Mouse (Mus musculus) forelimb bud, embryonic 11.5 days (tissue): ENCODE measurements around the gene Bace2.

Experiments
- DNase-seq: peaks from one replicate; pipeline ENCODE4 v3.0.0-alpha.2; 2012; ENCODE audit warnings: low read depth, low spot score

Bace2 gene

DNA sequence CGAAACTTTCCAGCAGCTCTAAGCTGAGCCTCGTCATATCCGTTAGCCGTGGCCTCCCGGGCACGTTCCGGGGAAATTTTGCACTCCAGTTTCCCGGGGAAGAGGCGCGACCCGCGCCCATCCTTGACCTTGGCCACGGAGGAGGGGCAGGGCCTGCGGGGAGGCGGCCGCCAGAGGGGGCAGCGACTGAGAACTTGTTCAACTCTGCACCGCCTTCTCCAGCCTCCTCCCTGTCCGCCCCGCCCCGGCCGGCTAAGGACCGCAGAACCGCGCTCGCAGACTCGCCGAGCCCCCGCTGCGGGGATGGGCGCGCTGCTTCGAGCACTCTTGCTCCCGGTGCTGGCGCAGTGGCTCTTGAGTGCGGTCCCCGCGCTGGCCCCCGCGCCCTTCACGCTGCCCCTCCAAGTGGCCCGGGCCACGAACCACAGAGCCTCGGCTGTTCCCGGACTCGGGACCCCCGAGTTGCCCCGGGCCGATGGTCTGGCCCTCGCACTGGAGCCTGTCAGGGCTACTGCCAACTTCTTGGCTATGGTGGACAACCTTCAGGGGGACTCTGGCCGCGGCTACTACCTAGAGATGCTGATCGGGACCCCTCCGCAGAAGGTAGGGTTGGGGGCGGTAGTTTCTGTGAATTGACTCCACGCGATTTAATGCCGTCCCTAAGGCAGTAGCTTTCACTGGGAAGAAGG is at the start of gene Bace2:
TSS of gene Bace2 (plus strand) at position 244 of the 689 bp plus-strand sequence.
- peak; percentile 46 for DNase-seq

DNA sequence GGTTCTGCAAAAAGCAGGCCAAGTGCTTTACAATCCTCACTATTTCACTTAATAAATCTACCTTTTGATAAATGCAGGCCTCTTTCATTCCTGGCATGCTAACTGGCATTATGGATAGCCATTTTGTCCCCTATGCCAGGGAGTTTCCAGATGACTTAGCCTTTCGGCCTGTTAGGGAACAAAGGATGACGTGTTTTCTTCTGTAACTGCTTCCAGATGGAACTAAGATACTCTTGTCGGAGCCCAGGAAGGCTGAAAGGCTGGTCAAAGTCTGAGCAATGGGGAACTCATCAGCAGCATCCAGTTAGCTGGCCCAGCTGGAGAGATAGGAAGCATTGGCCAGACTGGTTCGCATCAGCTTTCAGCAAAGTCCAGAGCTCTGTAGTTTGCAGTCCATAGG is 48.9 kb upstream of the Bace2 start:
- DNase-seq, result peak; percentile 48

DNA sequence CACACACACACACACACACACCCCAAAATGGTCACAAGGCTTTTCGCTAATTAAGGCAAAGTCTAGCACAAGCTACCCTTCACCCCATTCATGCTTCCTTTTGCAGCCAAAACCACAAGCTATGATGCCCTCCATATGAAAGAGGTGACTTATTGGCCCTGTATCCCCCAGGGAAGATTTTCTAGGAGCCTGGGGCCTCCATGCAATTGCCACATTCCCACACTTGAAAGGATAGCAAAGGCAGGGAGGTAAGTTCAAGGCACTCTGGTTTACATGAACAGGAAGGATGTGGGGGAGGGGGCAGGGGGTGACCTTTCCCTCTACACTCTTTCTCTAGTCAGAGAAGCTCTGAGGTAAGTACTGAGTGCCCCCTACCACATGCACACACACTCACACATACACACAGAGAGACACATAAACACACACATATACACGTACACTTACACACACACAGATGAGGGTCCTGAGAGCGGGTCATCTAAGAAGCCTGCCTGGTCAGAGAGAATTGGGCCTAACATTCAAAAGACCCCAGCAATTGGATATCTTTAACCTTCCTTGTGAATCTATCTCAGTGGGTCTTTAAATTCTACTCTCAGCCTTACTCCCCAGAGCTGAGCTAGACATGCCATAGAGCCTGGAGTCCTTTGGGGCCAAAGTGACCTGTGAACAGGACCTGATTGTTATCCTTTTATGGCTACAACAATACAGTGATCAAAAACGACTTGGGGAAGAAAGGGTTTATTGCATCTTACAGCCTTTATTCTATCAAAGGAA is 46.6 kb upstream of the Bace2 start:
- DNase-seq, result no peak

DNA sequence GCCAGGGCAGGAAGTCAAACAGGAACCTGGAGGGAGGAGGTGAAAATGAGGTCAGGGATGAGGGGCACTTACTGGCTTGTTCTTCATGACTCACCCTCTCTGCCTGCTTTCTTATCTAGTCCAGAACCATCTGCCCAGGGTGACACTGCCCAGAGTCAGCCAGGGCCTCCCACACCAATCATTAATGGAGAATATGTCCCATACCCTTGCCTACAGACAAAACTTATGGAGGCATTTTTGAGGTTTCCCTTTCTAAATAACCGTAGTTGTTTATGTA is 46.0 kb upstream of the Bace2 start:
- no peak for DNase-seq

DNA sequence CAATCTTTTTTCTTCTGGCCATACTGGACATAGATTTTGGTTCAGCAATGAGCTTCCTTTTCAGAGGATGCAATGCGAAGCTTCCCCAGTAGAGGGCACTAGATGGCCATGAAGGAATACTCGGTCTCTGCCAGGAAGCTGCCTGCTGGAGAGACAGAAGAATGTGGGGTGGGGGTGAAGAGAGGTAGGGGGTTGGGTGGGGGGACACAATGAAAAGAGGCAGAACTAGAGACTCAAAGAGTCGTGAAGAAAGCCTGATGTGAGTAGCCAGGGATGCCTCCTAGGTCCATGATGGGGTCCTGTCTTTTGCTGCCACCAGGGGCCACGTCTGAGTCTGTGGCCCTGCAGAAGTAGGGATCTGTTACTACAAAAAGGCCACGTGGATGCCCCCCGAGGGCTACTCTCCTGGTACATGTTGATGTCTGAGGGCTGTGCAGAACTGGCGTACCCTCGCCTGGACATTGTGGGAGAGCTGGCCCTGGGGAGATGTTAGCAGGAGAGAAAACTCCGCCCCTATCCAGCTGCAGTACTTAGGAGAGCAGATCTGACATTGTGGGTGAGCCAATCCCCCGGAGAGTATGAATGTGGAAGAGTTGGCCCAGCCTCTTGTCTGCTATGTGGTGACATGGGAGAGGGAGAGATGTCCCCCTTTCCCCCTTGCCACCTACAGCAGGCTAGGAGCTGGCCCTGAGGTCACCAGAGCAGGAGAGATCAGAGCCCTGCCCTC is 43.4 kb upstream of the Bace2 start:
- peak; percentile 74 for DNase-seq

DNA sequence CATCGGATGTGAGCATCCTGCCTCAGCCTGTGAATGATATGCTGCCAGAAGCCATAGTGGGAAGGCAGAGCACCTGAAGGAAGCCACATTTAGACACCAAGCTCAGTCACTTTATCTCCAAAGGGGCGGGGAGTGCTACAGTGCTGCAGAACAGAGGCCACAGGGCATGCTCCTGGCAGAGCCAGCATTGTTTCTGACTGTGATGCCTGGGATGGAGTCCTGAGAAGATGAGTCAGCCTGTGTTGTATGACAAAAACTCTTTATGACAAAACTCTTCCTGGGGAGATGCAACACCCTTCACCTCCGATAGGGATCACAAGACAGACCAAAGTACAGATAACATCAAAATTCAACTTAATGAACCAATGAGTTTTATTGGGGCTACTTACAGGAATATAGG is 35.0 kb upstream of the Bace2 start:
- no peak for DNase-seq

DNA sequence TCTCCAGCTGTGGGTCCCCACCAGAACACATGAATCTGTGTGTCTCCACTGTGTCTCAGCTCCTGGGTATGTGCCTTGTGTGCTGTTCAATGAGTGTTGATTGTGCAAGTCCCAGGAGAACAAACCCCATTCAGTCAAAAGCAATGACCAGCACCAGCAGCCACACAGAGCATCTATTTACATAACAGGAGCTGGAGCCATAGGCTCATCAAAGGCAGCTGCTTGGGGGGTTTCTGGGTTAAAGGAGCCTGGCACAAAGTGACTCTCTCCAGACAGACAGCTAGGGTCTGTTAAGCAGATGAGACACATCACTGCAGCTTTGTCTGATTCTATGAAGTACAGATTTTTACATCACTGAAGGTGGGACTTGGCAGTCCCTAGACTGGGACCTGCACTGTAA is 33.9 kb upstream of the Bace2 start:
- DNase-seq, result no peak

DNA sequence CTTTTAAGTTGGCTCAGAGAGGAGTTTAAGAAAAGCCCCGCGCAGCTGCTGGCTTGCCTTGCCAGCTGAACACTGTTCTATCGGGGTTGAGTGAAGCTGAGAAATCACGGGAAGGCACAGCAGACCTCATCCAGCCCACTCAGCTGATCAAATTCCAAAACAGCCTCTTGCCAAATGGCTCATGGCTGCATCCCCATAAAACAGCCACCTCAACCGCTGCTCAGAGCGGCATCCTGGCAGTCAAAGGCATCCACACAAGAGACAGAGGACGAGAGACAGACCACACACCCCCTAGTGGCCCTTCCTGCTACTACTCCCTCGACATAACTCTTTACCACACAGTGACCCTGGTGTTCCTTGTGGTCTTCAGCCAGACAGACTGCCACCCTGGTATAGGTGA is 30.6 kb upstream of the Bace2 start:
- DNase-seq, result peak; percentile 24

DNA sequence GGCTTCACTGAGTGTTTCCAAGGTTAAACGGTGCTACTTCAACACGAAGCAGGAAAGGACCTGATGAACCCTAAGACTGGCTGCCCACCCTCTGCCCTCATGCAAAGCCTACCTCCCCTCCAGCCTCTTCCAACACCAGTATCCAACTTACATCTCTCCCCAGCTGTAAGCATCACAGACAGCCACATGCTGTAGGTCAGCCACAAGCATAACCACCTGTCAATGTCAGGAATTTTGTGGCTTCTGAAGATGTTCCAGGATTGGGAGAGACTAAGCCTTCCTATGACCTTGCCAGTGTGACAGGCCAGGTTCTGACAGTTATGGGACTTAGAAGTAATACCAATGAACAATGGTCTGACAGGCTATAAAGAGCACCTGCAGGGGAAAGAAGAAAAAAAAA is 27.9 kb upstream of the Bace2 start:
- DNase-seq, result no peak

DNA sequence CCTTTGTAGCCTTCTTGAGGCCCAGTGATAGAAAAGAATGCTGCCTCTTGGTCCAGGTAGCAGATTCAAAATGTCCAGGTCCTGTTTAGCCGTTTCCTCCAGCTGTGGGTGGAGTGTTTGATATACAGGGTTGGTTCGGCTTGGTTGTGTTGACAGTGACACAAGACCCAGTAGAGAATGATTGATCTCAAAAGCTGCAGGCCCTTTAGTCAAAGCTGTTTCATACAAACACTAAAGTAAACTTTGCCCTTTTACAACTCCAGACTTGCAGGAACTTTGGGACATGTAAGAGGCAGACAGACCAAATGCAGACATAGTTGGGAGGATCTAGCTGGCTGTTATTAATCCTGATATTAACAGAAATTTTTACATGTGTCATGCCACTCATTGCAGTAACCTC is 3.5 kb upstream of the Bace2 start:
- DNase-seq, result no peak

DNA sequence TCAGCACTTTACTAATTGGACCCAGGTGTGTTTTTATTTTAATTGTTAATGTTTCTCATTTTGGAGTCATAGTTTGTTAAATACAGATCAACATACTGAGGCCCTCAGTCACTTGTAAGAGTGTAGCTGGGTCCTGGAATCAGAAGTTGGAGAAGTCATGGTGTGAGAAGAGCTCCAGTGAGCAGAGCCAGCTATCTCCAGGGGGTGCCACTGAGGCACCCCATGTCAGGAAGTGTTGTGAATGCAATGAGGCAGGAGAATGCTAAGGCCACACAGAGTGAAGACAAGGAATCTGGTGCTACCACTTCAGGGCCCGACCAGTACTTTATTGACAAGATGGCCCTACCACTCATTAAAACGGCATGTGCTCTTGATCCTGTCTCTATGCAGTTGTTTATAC is 1.9 kb upstream of the Bace2 start:
- no peak for DNase-seq

DNA sequence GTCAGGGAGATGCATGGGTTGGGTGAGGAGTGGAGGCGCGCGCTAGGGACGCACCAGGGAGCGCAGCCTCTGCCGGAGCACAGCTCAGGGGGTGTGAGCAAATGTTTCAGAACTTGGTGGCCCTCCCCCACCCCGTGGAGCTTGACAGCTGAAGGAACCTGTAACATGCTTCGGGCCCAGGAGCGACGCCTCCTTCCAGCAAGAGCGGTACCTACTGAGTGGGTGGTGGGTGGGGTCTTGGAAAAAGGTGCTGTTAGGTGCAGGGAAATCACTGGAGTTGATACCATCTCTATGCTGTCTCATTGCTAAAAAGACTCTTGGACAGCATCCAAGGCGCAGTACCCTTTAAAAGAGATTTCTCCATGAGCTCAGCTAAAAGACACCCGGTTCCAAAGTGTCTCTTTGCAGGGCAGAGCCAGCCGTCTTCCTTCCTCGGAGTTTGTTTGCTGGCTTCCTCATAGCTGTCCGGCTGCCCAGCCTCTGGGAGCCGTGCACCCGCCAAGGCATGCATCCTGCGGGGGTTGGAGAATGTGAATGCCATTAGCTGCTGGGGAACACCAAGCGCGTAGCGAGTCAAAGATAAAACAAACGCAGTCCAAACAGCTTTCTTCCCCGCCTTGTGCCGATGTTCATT is 763 bp downstream of the Bace2 start:
- DNase-seq, result peak; percentile 9

DNA sequence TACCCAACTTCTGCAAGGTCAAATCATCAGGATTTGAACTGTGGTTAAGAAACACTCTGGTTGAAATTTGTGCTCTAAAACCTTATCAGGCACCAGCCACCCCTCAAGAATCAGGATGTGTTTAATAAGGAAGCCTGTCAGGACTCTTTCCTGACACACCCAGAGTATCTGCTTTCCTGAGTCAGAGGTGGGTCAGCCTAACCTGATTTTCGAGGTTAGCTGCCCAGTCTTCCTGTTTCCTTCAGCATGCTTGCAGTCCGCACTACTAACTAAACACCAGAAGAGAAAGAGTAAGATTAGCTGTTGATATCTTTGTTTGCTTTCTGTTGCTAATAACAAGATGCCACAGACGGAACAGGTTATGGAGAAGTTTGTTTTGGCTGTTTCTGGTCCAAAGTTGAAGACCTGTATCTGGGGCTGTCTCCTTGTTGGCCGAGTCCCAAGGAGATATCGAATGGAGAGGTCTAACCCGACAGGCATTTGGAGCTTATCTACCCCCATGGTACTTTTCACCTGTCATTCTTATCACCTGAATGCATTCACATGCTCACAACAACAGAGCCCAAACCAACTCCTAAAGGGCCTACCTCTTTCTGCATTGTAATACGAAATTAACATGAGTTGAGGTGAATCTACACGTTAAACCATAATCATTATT is 5.8 kb downstream of the Bace2 start:
- no peak for DNase-seq

DNA sequence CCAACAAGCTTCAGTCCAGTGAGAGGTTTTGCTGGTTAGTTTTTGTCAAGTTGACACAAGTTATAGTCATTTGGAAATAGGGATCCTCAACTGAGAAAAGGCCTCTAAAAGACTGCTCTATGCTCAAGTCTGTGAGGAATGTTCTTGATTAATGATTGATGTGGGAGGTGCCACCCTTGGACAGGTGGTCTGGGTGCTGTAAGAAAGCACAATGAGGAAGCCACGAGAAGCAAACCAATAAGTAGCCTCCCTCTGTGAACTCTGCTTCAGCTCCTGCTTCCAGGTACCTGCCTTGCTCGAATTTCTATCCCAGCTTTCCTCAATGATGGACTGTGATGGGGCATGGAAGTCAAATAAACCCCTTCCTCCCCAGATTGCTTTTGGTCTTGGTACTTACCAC is 9.6 kb downstream of the Bace2 start:
- DNase-seq, result no peak

DNA sequence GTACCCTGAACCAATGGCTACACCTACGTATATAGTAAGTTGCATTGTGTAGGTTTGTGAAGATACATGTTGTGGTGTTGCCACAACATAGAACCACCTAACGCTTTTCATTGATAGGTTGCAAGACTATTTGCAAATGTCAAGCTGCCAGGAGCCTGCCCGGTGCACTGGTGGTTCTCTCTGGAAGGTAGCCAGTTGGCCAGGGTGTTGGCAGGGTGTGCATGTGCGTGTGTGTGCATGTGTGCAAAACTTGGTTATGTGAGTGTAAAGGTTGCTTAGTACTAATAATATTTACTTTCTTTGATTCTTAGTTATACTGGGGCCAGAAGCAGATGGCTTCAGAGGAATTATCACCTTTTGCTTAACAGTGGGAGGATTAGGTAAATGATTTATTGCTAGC is 13.7 kb downstream of the Bace2 start:
- DNase-seq, result no peak

DNA sequence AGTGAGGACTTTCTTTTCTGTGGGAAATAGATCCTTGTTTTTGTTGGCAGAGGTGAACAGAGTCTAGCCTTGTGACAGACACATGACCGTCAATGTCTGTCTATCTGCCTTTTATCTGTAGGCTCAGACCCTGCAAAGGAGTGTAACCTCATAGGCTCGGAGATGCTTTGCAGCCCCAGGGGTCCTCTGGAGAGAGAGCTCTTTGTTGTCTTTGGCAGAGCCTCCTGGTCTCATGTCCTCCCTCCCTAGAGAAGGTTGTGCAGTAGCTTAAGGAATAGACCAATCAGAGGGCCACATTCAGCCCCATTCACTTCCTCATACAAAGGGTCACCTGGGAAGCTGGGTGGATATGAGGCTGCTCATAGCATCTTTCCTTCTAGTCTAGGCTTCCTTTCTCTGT is 31.4 kb downstream of the Bace2 start:
- no peak for DNase-seq

DNA sequence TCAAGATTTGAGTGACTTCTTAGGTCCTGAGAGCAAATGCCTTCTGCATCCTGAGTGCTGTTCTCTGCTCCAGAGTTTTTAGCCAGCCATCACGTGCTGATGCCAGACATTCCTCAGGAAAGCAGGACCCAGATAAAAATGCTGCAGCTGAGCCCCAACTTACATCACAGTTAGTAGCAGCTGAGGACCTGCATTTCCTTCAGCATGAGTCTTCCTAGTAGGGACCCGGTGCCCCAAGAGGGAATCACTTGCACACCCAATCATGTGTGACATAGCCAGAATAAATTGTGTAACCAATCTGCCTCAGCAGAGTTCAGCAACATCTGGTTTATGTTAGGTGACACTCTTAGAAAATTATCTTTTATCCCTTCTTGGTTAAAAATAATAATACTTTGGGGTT is 34.7 kb downstream of the Bace2 start:
- peak; percentile 21 for DNase-seq

DNA sequence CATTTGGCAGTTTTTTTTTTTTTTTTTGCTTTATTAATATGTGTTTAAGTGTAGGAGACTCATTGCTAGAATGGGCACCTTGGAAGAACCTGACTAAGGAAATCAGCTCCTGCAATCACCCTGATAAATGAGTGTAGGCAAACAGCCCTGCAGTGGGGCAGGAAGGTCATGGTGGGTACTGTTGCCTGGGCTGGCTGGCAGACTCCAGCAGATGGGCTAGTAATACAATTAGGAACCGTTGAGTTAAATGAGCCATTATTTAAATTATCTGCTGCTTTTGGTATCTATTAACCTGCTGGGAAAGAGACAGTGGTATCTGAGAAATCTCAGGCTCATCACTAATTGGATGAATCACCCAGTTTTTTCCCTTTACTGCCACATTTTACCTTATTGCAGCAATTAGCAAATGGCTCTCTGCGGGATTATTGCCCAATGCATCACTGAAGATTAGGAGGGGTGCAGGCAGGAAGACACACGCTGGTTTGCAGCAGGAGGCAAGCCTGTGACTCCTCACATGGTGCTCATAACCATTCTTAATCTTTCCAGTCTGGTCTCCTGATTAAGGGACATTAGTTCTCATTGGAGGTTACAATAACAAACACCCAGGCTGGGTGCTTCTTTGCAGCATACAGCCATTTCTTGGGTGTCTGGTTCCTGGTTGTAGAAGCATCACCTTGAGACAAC is 35.3 kb downstream of the Bace2 start:
- DNase-seq, result no peak

DNA sequence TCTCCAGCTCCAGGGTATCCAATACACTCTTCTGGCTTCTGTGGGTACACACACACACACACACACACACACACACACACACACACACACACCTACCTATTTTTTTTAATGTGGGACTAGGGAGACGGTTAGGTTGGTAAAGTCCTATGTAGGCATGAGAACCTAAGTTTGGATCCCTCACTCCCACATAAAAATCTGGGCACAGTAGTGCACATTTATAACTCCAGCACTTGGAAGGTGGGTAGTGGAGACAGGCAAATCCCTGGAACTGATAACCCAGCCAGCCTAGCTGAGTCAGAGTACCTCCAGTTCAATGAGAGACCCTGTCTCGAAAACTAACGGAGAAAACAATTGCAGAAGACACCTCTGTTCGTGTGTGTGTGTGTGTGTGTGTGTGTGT is 39.9 kb downstream of the Bace2 start:
- no peak for DNase-seq

DNA sequence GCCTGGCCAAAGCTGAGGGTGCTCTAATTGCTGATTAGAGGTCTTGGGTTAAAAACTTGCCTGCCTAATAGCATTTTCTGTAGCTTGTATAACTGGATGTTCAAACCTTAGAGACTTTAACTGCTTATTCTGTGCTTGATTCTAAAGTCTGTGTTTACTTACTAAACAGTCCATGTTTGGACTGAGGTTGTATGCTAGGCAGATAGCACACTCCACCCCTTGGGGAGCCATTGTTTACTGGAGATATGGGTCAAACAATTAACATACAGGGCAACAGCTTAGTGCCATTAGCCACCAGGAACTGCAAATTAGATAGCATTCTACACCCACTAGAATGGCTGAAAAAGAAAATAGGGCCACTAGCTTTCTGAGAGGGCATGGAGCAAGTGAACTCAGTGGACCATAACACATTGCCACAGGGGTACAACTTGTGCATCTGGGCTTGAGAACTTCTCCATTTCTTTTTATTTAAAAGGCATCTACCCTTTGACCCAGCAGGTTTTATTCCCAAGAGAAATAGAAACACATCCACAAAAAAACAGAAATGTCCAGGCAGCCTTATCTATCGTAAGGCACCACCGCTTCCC is 41.5 kb downstream of the Bace2 start:
- DNase-seq, result no peak

DNA sequence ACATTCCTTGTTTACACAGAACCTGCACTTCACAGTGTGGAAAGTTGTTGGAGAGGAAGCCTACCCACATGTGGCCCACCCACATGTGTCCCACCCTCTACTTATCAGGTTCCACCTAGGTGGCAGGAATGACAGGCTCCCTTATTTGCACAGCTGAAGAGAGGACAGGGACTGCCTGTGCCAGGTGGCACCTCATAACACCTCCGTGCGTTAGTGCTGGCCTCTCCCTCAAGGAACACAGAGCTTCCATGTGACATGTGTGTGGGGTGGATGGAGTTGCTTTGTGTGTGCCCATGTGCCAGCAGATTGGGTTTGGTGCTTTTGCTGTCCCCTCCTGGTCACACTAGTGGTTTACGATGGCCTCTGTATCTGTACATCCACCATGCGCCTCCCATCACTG is 43.4 kb downstream of the Bace2 start:
- DNase-seq, result no peak
